Mouse (Mus musculus) lung, postnatal 25 days (tissue): ENCODE results near the gene Inpp5d.
A peak's percentile ranks its signal among the peaks of the same experiment; 100 is the strongest.

Experiments
- DNase-seq: peaks from one replicate; pipeline ENCODE4 v3.0.0; 2022; ENCODE audit warnings: low spot score

Inpp5d gene

GRCm38 (mm10) chr1:87709020-87709419, 88.9 kb downstream of the Inpp5d start:
- DNase-seq = no peak

GRCm38 (mm10) chr1:87709661-87710270, 89.7 kb downstream of the Inpp5d start:
- no peak for DNase-seq

GRCm38 (mm10) chr1:87711938-87712613, 92.0 kb downstream of the Inpp5d start:
- no peak for DNase-seq

GRCm38 (mm10) chr1:87712614-87712971, 92.5 kb downstream of the Inpp5d start:
- no peak for DNase-seq

GRCm38 (mm10) chr1:87721382-87721781, 101.3 kb downstream of the Inpp5d start:
- DNase-seq = no peak

- DNase-seq = no peak
Measured at GRCm38 (mm10) chr1:87722081-87722480, 102.0 kb downstream of the Inpp5d start.

- DNase-seq = no peak
Measured at GRCm38 (mm10) chr1:87723351-87723750, 103.2 kb downstream of the Inpp5d start.

- DNase-seq = no peak
Measured at GRCm38 (mm10) chr1:87729070-87729469, 109.0 kb downstream of the Inpp5d start.

- DNase-seq = no peak
Measured at GRCm38 (mm10) chr1:87729850-87730249, 109.7 kb downstream of the Inpp5d start.

GRCm38 (mm10) chr1:87730271-87730670, 110.2 kb downstream of the Inpp5d start:
- no peak for DNase-seq

GRCm38 (mm10) chr1:87733212-87733611, 113.1 kb downstream of the Inpp5d start:
- DNase-seq = no peak

GRCm38 (mm10) chr1:87734153-87734552, 114.0 kb downstream of the Inpp5d start:
- DNase-seq = no peak

- DNase-seq = no peak
Measured at GRCm38 (mm10) chr1:87740584-87741290, 120.6 kb downstream of the Inpp5d start.

GRCm38 (mm10) chr1:87749360-87749973, 129.4 kb downstream of the Inpp5d start:
- no peak for DNase-seq

- DNase-seq = peak; percentile 96
Measured at GRCm38 (mm10) chr1:87755641-87756470, 135.7 kb downstream of the Inpp5d start, which contains the start of gene Atg16l1. Atg16l1 (plus strand) TSS chr1:87755870.

GRCm38 (mm10) chr1:87763821-87764220, 143.7 kb downstream of the Inpp5d start:
- DNase-seq = no peak

GRCm38 (mm10) chr1:87765741-87766140, 145.6 kb downstream of the Inpp5d start:
- DNase-seq = no peak

GRCm38 (mm10) chr1:87766233-87766632, 146.1 kb downstream of the Inpp5d start:
- DNase-seq = peak; percentile 17

GRCm38 (mm10) chr1:87769263-87769662, 149.2 kb downstream of the Inpp5d start:
- no peak for DNase-seq
